Mouse (Mus musculus): ENCODE data around the gene Slc25a44.
"Not testable (repeated sequence)": the region's sequence is repeated elsewhere in the genome, so short reads cannot be mapped to it uniquely, and the experiment has no call there.

Gene Slc25a44

GRCm38 (mm10) chr3:88412636-88413035 lies 12.3 kb downstream of the Slc25a44 start:
- no peak for DNase-seq (ENCODE audit: low spot score)

GRCm38 (mm10) chr3:88411681-88412080 lies 13.3 kb downstream of the Slc25a44 start:
- no peak for DNase-seq (ENCODE audit: low spot score)

- DNase-seq (ENCODE audit: low spot score): no peak
These were observed 14.3 kb downstream of the Slc25a44 start for GRCm38 (mm10) chr3:88410645-88411031.

GRCm38 (mm10) chr3:88409741-88410644 lies 14.9 kb downstream of the Slc25a44 start, which contains the start of gene Pmf1:
Gene Pmf1, minus strand, starts transcription at chr3:88410331.
- DNase-seq (ENCODE audit: low spot score): peak; percentile 92

GRCm38 (mm10) chr3:88408953-88409352 lies 16.0 kb downstream of the Slc25a44 start:
- no peak for DNase-seq (ENCODE audit: low spot score)

- DNase-seq (ENCODE audit: low spot score): no peak
These were observed 17.4 kb downstream of the Slc25a44 start for GRCm38 (mm10) chr3:88407529-88407928.

GRCm38 (mm10) chr3:88407090-88407489 lies 17.8 kb downstream of the Slc25a44 start:
- peak; percentile 41 for DNase-seq (ENCODE audit: low spot score)

GRCm38 (mm10) chr3:88403522-88404230 lies 21.3 kb downstream of the Slc25a44 start:
- peak; percentile 1 for DNase-seq (ENCODE audit: low spot score)

- no peak for DNase-seq (ENCODE audit: low spot score)
These were observed 26.3 kb downstream of the Slc25a44 start for GRCm38 (mm10) chr3:88398666-88399065.

- DNase-seq (ENCODE audit: low spot score): no peak
These were observed 29.2 kb downstream of the Slc25a44 start for GRCm38 (mm10) chr3:88395742-88396141.

GRCm38 (mm10) chr3:88395288-88395687 lies 29.7 kb downstream of the Slc25a44 start:
- no peak for DNase-seq (ENCODE audit: low spot score)

GRCm38 (mm10) chr3:88393776-88394375 lies 31.1 kb downstream of the Slc25a44 start:
- DNase-seq (ENCODE audit: low spot score): no peak

GRCm38 (mm10) chr3:88384364-88384763 lies 40.6 kb downstream of the Slc25a44 start, which contains the start of gene Bglap:
Gene Bglap, minus strand, starts transcription at chr3:88384464.
- DNase-seq (ENCODE audit: low spot score): no peak

- DNase-seq (ENCODE audit: low spot score): not testable (repeated sequence)
These were observed 42.6 kb downstream of the Slc25a44 start for GRCm38 (mm10) chr3:88382383-88382782.

GRCm38 (mm10) chr3:88381389-88382315 lies 43.3 kb downstream of the Slc25a44 start:
- DNase-seq (ENCODE audit: low spot score): not testable (repeated sequence)

GRCm38 (mm10) chr3:88378599-88378998 lies 46.3 kb downstream of the Slc25a44 start, which contains the start of gene Bglap2:
Gene Bglap2, minus strand, starts transcription at chr3:88378699.
- DNase-seq (ENCODE audit: low spot score): peak; percentile 2

- DNase-seq (ENCODE audit: low spot score): peak; percentile 1
These were observed 48.3 kb downstream of the Slc25a44 start for GRCm38 (mm10) chr3:88376644-88377043.

- peak; percentile 24 for DNase-seq (ENCODE audit: low spot score)
These were observed 49.0 kb downstream of the Slc25a44 start for GRCm38 (mm10) chr3:88375750-88376626.

GRCm38 (mm10) chr3:88372643-88373042 lies 52.3 kb downstream of the Slc25a44 start, which contains the start of gene Bglap3:
Gene Bglap3, minus strand, starts transcription at chr3:88372743.
- not testable (repeated sequence) for DNase-seq (ENCODE audit: low spot score)

- DNase-seq (ENCODE audit: low spot score): peak; percentile 2
These were observed 56.4 kb downstream of the Slc25a44 start for GRCm38 (mm10) chr3:88368511-88368910.

Measured in ovary, postnatal 36 days (tissue).